Mouse (Mus musculus): ENCODE results near the gene Rnaseh2a. TPM values are rescaled to one million over a fixed set of nuclear protein-coding genes. Genes with fewer than 3 reads are reported as not detected.

Gene Rnaseh2a
- polyA plus RNA-seq, 1 experiment from 2014 or later = 91.6 TPM

GRCm38 (mm10) chr8:84933767-84934559, 35.6 kb downstream of the Rnaseh2a start:
- Histone ChIP-seq H3K36me3 (ENCODE audit: control insufficient read depth, insufficient read depth) (no peaks in the 10 kb centered on the region), H3K4me3 (ENCODE audit: low read depth, low read length) (no peak overlapping the region), H3K9me3 (replicated peaks; ENCODE audit: control insufficient read depth, low read length) (no peaks in the 10 kb centered on the region), H3K4me2 (ENCODE audit: low read depth, low read length) (no peak overlapping the region), H3K27ac (ENCODE audit: low read length) (no peak overlapping the region), H3K9ac (ENCODE audit: low read depth, low read length) (no peak overlapping the region), H3K4me1 (ENCODE audit: control insufficient read depth, low read depth, low read length) (peaks cover 17% of the 10 kb centered on the region), H3K27me3 (ENCODE audit: control insufficient read depth, insufficient read depth, low read depth, low read length) (peaks cover 86% of the 10 kb centered on the region)
- 62% methylated on average over 16 of the region's 16 CpGs for WGBS (ENCODE audit: insufficient replicate concordance)
- no peak for ATAC-seq (ENCODE audit: low read depth)

- 76% methylated on average over 13 of the region's 13 CpGs for WGBS (ENCODE audit: insufficient replicate concordance)
- H3K36me3 ChIP-seq (ENCODE audit: control insufficient read depth, insufficient read depth) = no peaks in the 10 kb centered on the region
- H3K9me3 ChIP-seq (replicated peaks; ENCODE audit: control insufficient read depth, low read length) = no peaks in the 10 kb centered on the region
- peaks cover 4% of the 10 kb centered on the region for H3K4me1 ChIP-seq (ENCODE audit: control insufficient read depth, low read depth, low read length)
- peaks cover 58% of the 10 kb centered on the region for H3K27me3 ChIP-seq (ENCODE audit: control insufficient read depth, insufficient read depth, low read depth, low read length)
- H3K9ac ChIP-seq (ENCODE audit: low read depth, low read length) = no peak overlapping the region
- no peak overlapping the region for H3K4me2 ChIP-seq (ENCODE audit: low read depth, low read length)
- H3K4me3 ChIP-seq (ENCODE audit: low read depth, low read length) = no peak overlapping the region
- no peak for ATAC-seq (ENCODE audit: low read depth)
- H3K27ac ChIP-seq (ENCODE audit: low read length) = no peak overlapping the region
Observed at GRCm38 (mm10) chr8:84930582-84930981, 39.0 kb downstream of the Rnaseh2a start.

GRCm38 (mm10) chr8:84928456-84929306, 40.9 kb downstream of the Rnaseh2a start:
- H3K27ac ChIP-seq (ENCODE audit: low read length) = no peak overlapping the region
- H3K36me3 ChIP-seq (ENCODE audit: control insufficient read depth, insufficient read depth) = no peaks in the 10 kb centered on the region
- no peak overlapping the region for H3K4me3 ChIP-seq (ENCODE audit: low read depth, low read length)
- H3K27me3 ChIP-seq (ENCODE audit: control insufficient read depth, insufficient read depth, low read depth, low read length) = peaks cover 42% of the 10 kb centered on the region
- peak; percentile 43; the same call in 1 of the 2 replicates for ATAC-seq (ENCODE audit: low read depth)
- no peak overlapping the region for H3K9ac ChIP-seq (ENCODE audit: low read depth, low read length)
- WGBS (ENCODE audit: insufficient replicate concordance) = 7% methylated on average over 47 of the region's 52 CpGs
- no peaks in the 10 kb centered on the region; the same call in 1 of the 2 replicates for H3K4me1 ChIP-seq (ENCODE audit: control insufficient read depth, low read depth, low read length)
- peak overlapping the region; percentile 27; the same call in 1 of the 2 replicates for H3K4me2 ChIP-seq (ENCODE audit: low read depth, low read length)
- no peaks in the 10 kb centered on the region for H3K9me3 ChIP-seq (replicated peaks; ENCODE audit: control insufficient read depth, low read length)

GRCm38 (mm10) chr8:84927513-84927912, 42.1 kb downstream of the Rnaseh2a start:
- no peak for ATAC-seq (ENCODE audit: low read depth)

GRCm38 (mm10) chr8:84925557-84925956, 44.0 kb downstream of the Rnaseh2a start:
- H3K9me3 ChIP-seq (replicated peaks; ENCODE audit: control insufficient read depth, low read length) = no peaks in the 10 kb centered on the region
- H3K9ac ChIP-seq (ENCODE audit: low read depth, low read length) = no peak overlapping the region
- no peaks in the 10 kb centered on the region for H3K36me3 ChIP-seq (ENCODE audit: control insufficient read depth, insufficient read depth)
- H3K4me2 ChIP-seq (ENCODE audit: low read depth, low read length) = no peak overlapping the region
- no peak for ATAC-seq (ENCODE audit: low read depth)
- no peak overlapping the region for H3K4me3 ChIP-seq (ENCODE audit: low read depth, low read length)
- 40% methylated on average over 7 of the region's 7 CpGs for WGBS (ENCODE audit: insufficient replicate concordance)
- H3K27me3 ChIP-seq (ENCODE audit: control insufficient read depth, insufficient read depth, low read depth, low read length) = peaks cover 22% of the 10 kb centered on the region
- no peak overlapping the region for H3K27ac ChIP-seq (ENCODE audit: low read length)
- no peaks in the 10 kb centered on the region; the same call in 1 of the 2 replicates for H3K4me1 ChIP-seq (ENCODE audit: control insufficient read depth, low read depth, low read length)

More at GRCm38 (mm10) chr8:84927513-84927912, 42.1 kb downstream of the Rnaseh2a start:
- Histone ChIP-seq H3K9me3 (replicated peaks; ENCODE audit: control insufficient read depth, low read length) (no peaks in the 10 kb centered on the region), H3K27me3 (ENCODE audit: control insufficient read depth, insufficient read depth, low read depth, low read length) (peaks cover 38% of the 10 kb centered on the region), H3K27ac (ENCODE audit: low read length) (no peak overlapping the region), H3K4me3 (ENCODE audit: low read depth, low read length) (no peak overlapping the region), H3K4me1 (ENCODE audit: control insufficient read depth, low read depth, low read length) (no peaks in the 10 kb centered on the region; the same call in 1 of the 2 replicates), H3K9ac (ENCODE audit: low read depth, low read length) (no peak overlapping the region), H3K4me2 (ENCODE audit: low read depth, low read length) (no peak overlapping the region), H3K36me3 (ENCODE audit: control insufficient read depth, insufficient read depth) (no peaks in the 10 kb centered on the region)
- 41% methylated on average over 1 of the region's 1 CpGs for WGBS (ENCODE audit: insufficient replicate concordance)

- H3K4me2 ChIP-seq (ENCODE audit: low read depth, low read length) = no peak overlapping the region
- no peak overlapping the region for H3K4me3 ChIP-seq (ENCODE audit: low read depth, low read length)
- H3K9me3 ChIP-seq (replicated peaks; ENCODE audit: control insufficient read depth, low read length) = no peaks in the 10 kb centered on the region
- 48% methylated on average over 2 of the region's 2 CpGs for WGBS (ENCODE audit: insufficient replicate concordance)
- H3K4me1 ChIP-seq (ENCODE audit: control insufficient read depth, low read depth, low read length) = no peaks in the 10 kb centered on the region
- peaks cover 8% of the 10 kb centered on the region for H3K27me3 ChIP-seq (ENCODE audit: control insufficient read depth, insufficient read depth, low read depth, low read length)
- H3K9ac ChIP-seq (ENCODE audit: low read depth, low read length) = no peak overlapping the region
- ATAC-seq (ENCODE audit: low read depth) = no peak
- no peaks in the 10 kb centered on the region for H3K36me3 ChIP-seq (ENCODE audit: control insufficient read depth, insufficient read depth)
- H3K27ac ChIP-seq (ENCODE audit: low read length) = no peak overlapping the region
Observed at GRCm38 (mm10) chr8:84921596-84921995, 48.0 kb downstream of the Rnaseh2a start.

- Histone ChIP-seq H3K27me3 (ENCODE audit: control insufficient read depth, insufficient read depth, low read depth, low read length) (peaks cover 5% of the 10 kb centered on the region), H3K4me1 (ENCODE audit: control insufficient read depth, low read depth, low read length) (peaks cover 5% of the 10 kb centered on the region), H3K4me3 (ENCODE audit: low read depth, low read length) (no peak overlapping the region), H3K4me2 (ENCODE audit: low read depth, low read length) (no peak overlapping the region), H3K27ac (ENCODE audit: low read length) (no peak overlapping the region), H3K36me3 (ENCODE audit: control insufficient read depth, insufficient read depth) (no peaks in the 10 kb centered on the region), H3K9ac (ENCODE audit: low read depth, low read length) (no peak overlapping the region), H3K9me3 (replicated peaks; ENCODE audit: control insufficient read depth, low read length) (no peaks in the 10 kb centered on the region)
- no peak for ATAC-seq (ENCODE audit: low read depth)
- 87% methylated on average over 15 of the region's 15 CpGs for WGBS (ENCODE audit: insufficient replicate concordance)
Observed at GRCm38 (mm10) chr8:84918646-84919045, 50.9 kb downstream of the Rnaseh2a start.

- 42% methylated on average over 20 of the region's 20 CpGs for WGBS (ENCODE audit: insufficient replicate concordance)
- H3K4me3 ChIP-seq (ENCODE audit: low read depth, low read length) = no peak overlapping the region
- H3K36me3 ChIP-seq (ENCODE audit: control insufficient read depth, insufficient read depth) = no peaks in the 10 kb centered on the region
- ATAC-seq (ENCODE audit: low read depth) = no peak
- H3K4me2 ChIP-seq (ENCODE audit: low read depth, low read length) = no peak overlapping the region
- no peak overlapping the region for H3K27ac ChIP-seq (ENCODE audit: low read length)
- no peak overlapping the region for H3K9ac ChIP-seq (ENCODE audit: low read depth, low read length)
- H3K9me3 ChIP-seq (replicated peaks; ENCODE audit: control insufficient read depth, low read length) = no peaks in the 10 kb centered on the region
- H3K4me1 ChIP-seq (ENCODE audit: control insufficient read depth, low read depth, low read length) = peaks cover 13% of the 10 kb centered on the region
- H3K27me3 ChIP-seq (ENCODE audit: control insufficient read depth, insufficient read depth, low read depth, low read length) = peaks cover 8% of the 10 kb centered on the region
Observed at GRCm38 (mm10) chr8:84917781-84918180, 51.8 kb downstream of the Rnaseh2a start.

GRCm38 (mm10) chr8:84915269-84915668, 54.3 kb downstream of the Rnaseh2a start:
- no peak for ATAC-seq (ENCODE audit: low read depth)
- 78% methylated on average over 8 of the region's 8 CpGs for WGBS (ENCODE audit: insufficient replicate concordance)
- Histone ChIP-seq H3K9me3 (replicated peaks; ENCODE audit: control insufficient read depth, low read length) (no peaks in the 10 kb centered on the region), H3K4me2 (ENCODE audit: low read depth, low read length) (no peak overlapping the region), H3K4me3 (ENCODE audit: low read depth, low read length) (no peak overlapping the region), H3K9ac (ENCODE audit: low read depth, low read length) (no peak overlapping the region), H3K27ac (ENCODE audit: low read length) (no peak overlapping the region), H3K4me1 (ENCODE audit: control insufficient read depth, low read depth, low read length) (peaks cover 23% of the 10 kb centered on the region), H3K36me3 (ENCODE audit: control insufficient read depth, insufficient read depth) (no peaks in the 10 kb centered on the region), H3K27me3 (ENCODE audit: control insufficient read depth, insufficient read depth, low read depth, low read length) (peaks cover 21% of the 10 kb centered on the region)

Data from liver, embryonic 16.5 days (tissue).